Comparison of ENCODE assay signal across 9 mouse cellular contexts in genomic region chr14:93543561-93543960, GRCm38 (mm10).
DNase-seq lines count a peak whose midpoint lies in the region; ATAC-seq lines count a peak whose summit lies in the region.
"Had no signal": no experiment of that assay in that cellular context is flagged by ENCODE, and none has a peak within 500 bp of the region (broad histone marks: within the 10 kb centered on the region; RNA-seq: fewer than 3 reads in every experiment).

No protein-coding gene starts in this region.

- H3K4me2 ChIP-seq in forebrain, embryonic 15.5 days (replicated peaks) = no peak overlapping the region

- H3K9me3 ChIP-seq in forebrain, embryonic 15.5 days = no peaks in the 10 kb centered on the region
- no peaks in the 10 kb centered on the region for H3K9me3 ChIP-seq in forebrain, embryonic 10.5 days

- H3K27ac ChIP-seq in forebrain, embryonic 15.5 days (replicated peaks) = peak overlapping the region; percentile 46; the same call in 1 of the 2 replicates
- H3K27ac ChIP-seq in forebrain, embryonic 10.5 days = no peak overlapping the region
- H3K27ac ChIP-seq: kidney, postnatal 0 days had no signal

- no peaks in the 10 kb centered on the region for H3K36me3 ChIP-seq in forebrain, embryonic 15.5 days
- H3K36me3 ChIP-seq in forebrain, embryonic 10.5 days (replicated peaks) = no peaks in the 10 kb centered on the region

- H3K4me3 ChIP-seq in forebrain, embryonic 15.5 days = no peak overlapping the region
- H3K4me3 ChIP-seq in forebrain, embryonic 10.5 days = no peak overlapping the region

- peaks cover 7% of the 10 kb centered on the region; the same call in 1 of the 2 replicates for H3K4me1 ChIP-seq in forebrain, embryonic 15.5 days
- H3K4me1 ChIP-seq in forebrain, embryonic 10.5 days = 0 out of 2 replicates have a peak, but pooled peaks cover 7% of the 10 kb centered on the region

- 25% methylated on average over 3 of the region's 3 CpGs for WGBS in forebrain, embryonic 15.5 days
- WGBS in forebrain, embryonic 10.5 days = 60% methylated on average over 3 of the region's 3 CpGs

- no peak overlapping the region for H3K9ac ChIP-seq in forebrain, embryonic 15.5 days (replicated peaks)

- no peaks in the 10 kb centered on the region for H3K27me3 ChIP-seq in forebrain, embryonic 15.5 days
- no peaks in the 10 kb centered on the region for H3K27me3 ChIP-seq in forebrain, embryonic 10.5 days (ENCODE audit: poor library complexity, severe bottlenecking)

- intact Hi-C loops in left cerebral cortex, postnatal 36 days (cut with DNase I) = loop anchor here (5.0 kb wide), 1 partner anchor 344 kb away; no protein-coding TSS in a partner anchor

- ATAC-seq in forebrain, embryonic 15.5 days (replicated peaks) = peak; percentile 61; the same call in 1 of the 2 replicates

- DNase-seq in forebrain, embryonic 10.5 days (ENCODE audit: extremely low spot score, low spot score) = no peak
- DNase-seq in cerebellum, adult 18-20 months = peak; percentile 36 to 45
- DNase-seq in heart, adult 9 months (ENCODE audit: low spot score in 2 of 2) = peak; percentile 30 to 36
- DNase-seq in left cerebral cortex, postnatal 36 days (ENCODE audit: low spot score in 2 of 2) = peak; percentile 32 to 54
- no peak for DNase-seq in urinary bladder, adult 18-20 months (ENCODE audit: low spot score in 2 of 2)
- no peak for DNase-seq in T-cell, adult 2 months (ENCODE audit: low spot score)
- no peak for DNase-seq in adrenal gland, postnatal 14 days

Comparison
In these comparisons a context has a peak if more than half of its experiments do, and no peak if none do; other contexts are left out.
1. DNase-seq: peak in cerebellum, adult 18-20 months (2 of 2), heart, adult 9 months (2 of 2) and left cerebral cortex, postnatal 36 days (2 of 2); none in forebrain, embryonic 10.5 days (single experiment), urinary bladder, adult 18-20 months (0 of 2), T-cell, adult 2 months (single experiment) and adrenal gland, postnatal 14 days (single experiment).